Mouse (Mus musculus): ENCODE data around the gene Retsat.

Retsat gene

GRCm38 (mm10) chr6:72626391-72626790 is 28.1 kb downstream of the Retsat start:
- DNase-seq, result no peak

- no peak for DNase-seq
Observed at GRCm38 (mm10) chr6:72627276-72627675, 29.0 kb downstream of the Retsat start.

GRCm38 (mm10) chr6:72630370-72630769 is 32.1 kb downstream of the Retsat start:
- no peak for DNase-seq

DNA sequence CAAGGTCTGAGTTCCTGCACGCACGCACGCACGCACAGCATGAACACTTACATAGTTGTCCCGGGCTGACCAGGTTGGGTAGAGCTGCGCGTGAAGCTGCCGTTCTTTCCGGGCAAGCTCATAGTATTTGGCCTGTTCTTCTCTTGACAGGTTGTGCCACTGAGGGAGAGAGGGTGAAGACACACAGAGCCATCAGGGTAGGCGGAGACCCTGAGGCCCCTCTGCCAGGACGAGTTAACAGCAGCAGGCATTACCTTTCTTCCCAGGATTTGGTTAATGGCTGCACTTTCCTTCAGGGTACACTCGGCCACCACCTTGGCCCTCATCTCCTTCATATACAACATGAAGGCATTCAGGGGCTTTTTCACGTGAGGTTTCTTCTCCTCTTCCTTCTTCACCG is 32.7 kb downstream of the Retsat start:
- DNase-seq, result no peak

- DNase-seq, result no peak
Observed at GRCm38 (mm10) chr6:72631700-72632099, 33.4 kb downstream of the Retsat start.

- DNase-seq, result no peak
Observed at GRCm38 (mm10) chr6:72634311-72634710, 36.0 kb downstream of the Retsat start.

DNA sequence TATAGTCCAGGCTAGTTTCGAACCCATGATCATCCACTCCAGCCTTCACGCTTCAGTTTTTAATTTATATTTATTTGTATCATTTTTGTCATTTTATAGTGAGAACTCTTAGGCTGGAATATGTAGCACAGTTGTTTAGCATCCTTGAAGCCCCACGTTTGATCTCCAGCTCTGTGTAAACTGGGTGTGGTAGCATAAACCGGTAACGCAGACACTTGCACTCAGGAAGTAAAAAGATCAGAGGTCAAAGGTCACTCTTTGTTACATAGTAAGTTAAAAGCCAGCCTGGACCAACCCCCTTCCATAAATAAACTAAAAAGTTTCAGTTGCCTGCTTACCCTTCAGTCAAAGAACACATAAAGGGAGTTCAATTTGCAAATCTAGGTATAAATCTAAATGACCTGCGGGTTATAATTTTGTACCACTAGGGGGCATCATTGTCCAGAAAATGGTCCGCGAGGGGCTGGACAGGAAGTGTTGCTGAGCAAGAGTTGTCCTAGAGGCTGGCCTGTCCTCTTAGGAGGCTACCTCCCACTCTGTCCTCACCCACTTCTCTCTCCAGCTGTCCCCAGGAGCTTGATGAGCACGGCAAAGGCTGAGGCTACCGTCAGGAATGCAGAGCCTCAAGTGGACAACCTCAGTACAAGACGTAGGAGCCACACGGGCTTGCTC is 37.6 kb downstream of the Retsat start:
- DNase-seq, result peak; percentile 58 to 62

DNA sequence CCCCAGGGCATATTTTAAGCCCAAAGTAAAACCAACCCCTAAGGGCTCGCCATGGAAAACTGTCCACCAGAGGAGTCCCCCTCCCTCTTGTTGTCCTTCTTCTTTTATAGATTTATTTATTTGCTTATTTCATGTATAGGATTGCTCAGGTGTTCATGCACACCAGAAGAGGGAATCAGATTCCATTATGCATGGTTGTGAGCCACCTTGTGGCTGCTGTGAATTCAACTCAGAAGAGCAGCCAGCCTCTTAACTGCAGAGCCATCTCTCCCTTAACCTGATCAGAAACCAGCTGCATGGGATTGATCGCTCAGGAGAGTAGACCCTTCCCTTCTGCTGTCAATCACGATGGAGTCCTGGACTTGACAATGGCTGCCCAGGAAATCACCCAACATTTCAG is 38.7 kb downstream of the Retsat start:
- peak in 1 of 2 experiments; percentile 13 for DNase-seq

- no peak for DNase-seq
Observed at GRCm38 (mm10) chr6:72641218-72641954, 43.1 kb downstream of the Retsat start.

DNA sequence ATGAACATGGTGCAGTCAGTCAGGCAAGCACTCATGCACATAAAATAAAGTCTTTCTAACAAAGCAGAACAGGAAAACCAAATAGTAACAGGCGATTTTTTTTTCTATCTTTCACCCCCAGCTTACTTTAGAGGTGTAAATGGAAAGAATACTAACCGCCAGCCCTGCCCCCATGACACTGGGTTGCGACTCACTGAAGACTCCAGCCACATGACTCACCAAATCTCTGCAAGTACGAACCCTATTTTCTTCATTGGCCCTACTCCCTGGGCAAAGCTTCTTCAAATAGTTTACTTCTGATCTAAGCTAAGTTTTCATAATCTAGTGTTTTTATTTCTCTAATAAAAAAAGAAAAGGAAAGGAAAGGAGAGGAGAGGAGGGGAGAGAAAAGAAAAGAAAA is 46.3 kb downstream of the Retsat start:
- DNase-seq, result no peak

- no peak for DNase-seq
Observed at GRCm38 (mm10) chr6:72645364-72645763, 47.1 kb downstream of the Retsat start.

DNA sequence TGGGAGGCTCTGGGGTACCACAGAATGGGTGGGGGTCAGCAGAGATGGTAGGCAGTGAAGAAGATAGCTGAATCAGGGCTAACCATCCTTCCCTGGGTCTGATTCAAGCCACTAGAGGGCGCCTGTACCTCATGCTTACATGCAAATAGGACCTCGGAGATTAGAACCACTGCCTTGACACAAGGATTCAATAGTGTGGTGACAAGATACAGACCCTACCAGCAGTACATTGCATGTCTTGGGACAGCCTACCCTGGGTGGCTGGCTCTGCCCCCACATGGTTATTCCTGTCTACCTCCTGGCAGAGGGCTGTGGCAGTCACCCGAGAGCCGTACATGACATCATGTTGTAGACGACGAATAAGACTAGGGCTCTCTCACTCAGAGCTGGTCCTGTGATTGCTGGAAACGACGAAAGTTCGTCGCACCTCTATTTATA is 49.1 kb downstream of the Retsat start:
- peak; percentile 72 to 73 for DNase-seq

- no peak for DNase-seq
Observed at GRCm38 (mm10) chr6:72648002-72648595, 49.8 kb downstream of the Retsat start.

GRCm38 (mm10) chr6:72650338-72650851 is 52.1 kb downstream of the Retsat start:
- no peak for DNase-seq

GRCm38 (mm10) chr6:72653419-72653818 is 55.1 kb downstream of the Retsat start:
- no peak for DNase-seq

DNA sequence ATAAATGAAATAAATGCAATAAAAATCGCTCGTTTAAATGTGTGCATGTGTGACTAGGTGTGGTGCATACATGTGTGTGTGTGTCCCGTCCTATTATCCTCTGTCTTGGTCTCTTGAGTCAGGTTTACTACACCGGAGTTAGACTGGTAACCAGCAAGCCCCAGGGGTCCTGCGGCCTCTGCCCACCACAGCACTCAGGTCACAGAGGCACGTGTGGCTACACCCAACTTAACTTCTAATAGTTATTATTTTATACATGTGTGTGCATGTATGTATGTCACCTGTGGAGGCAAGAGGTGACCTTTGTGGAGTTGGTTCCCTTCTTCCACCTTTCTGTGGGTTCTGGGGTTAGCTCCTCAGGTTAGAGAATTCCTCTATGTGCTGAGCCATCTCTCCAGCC is 56.1 kb downstream of the Retsat start:
- no peak for DNase-seq

- DNase-seq, result no peak
Observed at GRCm38 (mm10) chr6:72655309-72656052, 57.2 kb downstream of the Retsat start.

GRCm38 (mm10) chr6:72656053-72656442 is 57.8 kb downstream of the Retsat start:
- DNase-seq, result no peak

GRCm38 (mm10) chr6:72658006-72658405 is 59.7 kb downstream of the Retsat start:
- peak; percentile 27 to 42 for DNase-seq

All from B cell, adult 2 months (primary cell).